Mouse (Mus musculus) MEL (cell line): ENCODE measurements around the gene Med15. TPM values are rescaled to one million over a fixed set of nuclear protein-coding genes. Genes with fewer than 3 reads are reported as not detected.
A peak's percentile ranks its signal among the peaks of the same experiment; 100 is the strongest.

Source experiments
- DNase-seq: peaks from one replicate; pipeline ENCODE4 v3.0.0; 2011; ENCODE audit warnings: low read depth, low spot score
- H3K27ac ChIP-seq: 2 replicates; pipeline ENCODE4 v1.5.1; 2012; ENCODE audit warnings: low read depth, mild to moderate bottlenecking, control low read depth, low read length, moderate library complexity; ENCODE audit not compliant: control insufficient read depth
- H3K27me3 ChIP-seq, 2 experiments: fragments of 150-350 bp in 1 of 2; sonication (generic) in 1 of 2; 2 replicates each; pipeline ENCODE4 v1.6.1; 2012; ENCODE audit warnings: low read length in 2 of 2, mild to moderate bottlenecking in 2 of 2, improper control_type of control experiment in 1 of 2, moderate library complexity in 1 of 2; ENCODE audit not compliant: insufficient read depth in 2 of 2, control insufficient read depth in 1 of 2
- H3K36me3 ChIP-seq, 2 experiments: 2 replicates each; pipeline ENCODE4 v1.6.1; 2012 to 2014; ENCODE audit warnings: low read length in 2 of 2, improper control_type of control experiment in 1 of 2, inconsistent platforms in 1 of 2, mild to moderate bottlenecking in 1 of 2; ENCODE audit not compliant: insufficient read depth in 2 of 2, control insufficient read depth in 1 of 2
- H3K4me1 ChIP-seq, 2 experiments: fragments of 150-350 bp in 1 of 2; sonication (generic) in 1 of 2; 2 replicates each; pipeline ENCODE4 v1.6.1; 2012; ENCODE audit warnings: low read length in 2 of 2, improper control_type of control experiment in 1 of 2, mild to moderate bottlenecking in 1 of 2; ENCODE audit not compliant: insufficient read depth in 2 of 2, control insufficient read depth in 1 of 2
- H3K4me3 ChIP-seq, 2 experiments: fragments of 150-350 bp in 1 of 2; sonication (generic) in 1 of 2; 2 replicates each; pipeline ENCODE4 v1.5.1; 2012; ENCODE audit warnings: low read depth in 2 of 2, low read length in 2 of 2, mild to moderate bottlenecking in 2 of 2, moderate library complexity in 2 of 2, control low read depth in 1 of 2, improper control_type of control experiment in 1 of 2; ENCODE audit not compliant: control insufficient read depth in 1 of 2, insufficient read depth in 1 of 2
- H3K79me2 ChIP-seq: 2 replicates; pipeline ENCODE4 v1.6.1; 2012; ENCODE audit warnings: mild to moderate bottlenecking, low read length, moderate library complexity; ENCODE audit not compliant: control insufficient read depth, poor library complexity, insufficient read depth
- H3K9ac ChIP-seq: 2 replicates; pipeline ENCODE4 v1.6.1; 2012; ENCODE audit warnings: low read depth, mild to moderate bottlenecking, control low read depth, low read length, moderate library complexity; ENCODE audit not compliant: control insufficient read depth, poor library complexity, severe bottlenecking
- H3K9me3 ChIP-seq: fragments of 150-350 bp; sonication (generic); replicated peaks from 2 replicates; pipeline ENCODE4 v1.6.1; 2012; ENCODE audit warnings: mild to moderate bottlenecking, low read length, improper control_type of control experiment, moderate library complexity; ENCODE audit not compliant: insufficient read depth
- BHLHE40 ChIP-seq: IDR thresholded peaks from 2 replicates; pipeline ENCODE4 v1.6.1; 2012; ENCODE audit warnings: low read depth, mild to moderate bottlenecking, inconsistent platforms, low read length, improper control_type of control experiment, borderline replicate concordance
- CHD1 ChIP-seq: IDR thresholded peaks from 2 replicates; pipeline ENCODE4 v1.6.1; 2012; ENCODE audit warnings: low read depth, mild to moderate bottlenecking, inconsistent platforms, low read length, improper control_type of control experiment
- CHD2 ChIP-seq: IDR thresholded peaks from 2 replicates; pipeline ENCODE4 v1.6.1; 2011; ENCODE audit warnings: low read length, improper control_type of control experiment
- CTCF ChIP-seq, 3 experiments: IDR thresholded peaks in 2 of 3; conservative IDR thresholded peaks in 1 of 3; 2 replicates each; pipeline ENCODE4 v1.5.1; 2011 to 2012; ENCODE audit warnings: low read length in 3 of 3, low read depth in 2 of 3, mild to moderate bottlenecking in 2 of 3, improper control_type of control experiment in 1 of 3, inconsistent platforms in 1 of 3, mixed read lengths in 1 of 3, moderate library complexity in 1 of 3; ENCODE audit not compliant: control insufficient read depth in 1 of 3, insufficient read depth in 1 of 3, poor library complexity in 1 of 3, severe bottlenecking in 1 of 3
- E2F4 ChIP-seq: IDR thresholded peaks from 2 replicates; pipeline ENCODE4 v1.6.1; 2011; ENCODE audit warnings: low read depth, low read length, improper control_type of control experiment, borderline replicate concordance
- ELF1 ChIP-seq: IDR thresholded peaks from 2 replicates; pipeline ENCODE4 v1.6.1; 2014; ENCODE audit warnings: low read depth, mild to moderate bottlenecking, inconsistent platforms, low read length, improper control_type of control experiment, moderate library complexity
- EP300 ChIP-seq, 2 experiments: IDR thresholded peaks; 2 replicates each; pipeline ENCODE4 v1.6.1; 2011; ENCODE audit warnings: improper control_type of control experiment in 2 of 2, low read length in 2 of 2, low read depth in 1 of 2, mild to moderate bottlenecking in 1 of 2
- ETS1 ChIP-seq: IDR thresholded peaks from 2 replicates; pipeline ENCODE4 v1.6.1; 2012; ENCODE audit warnings: low read depth, mild to moderate bottlenecking, inconsistent platforms, low read length, improper control_type of control experiment, moderate library complexity
- GABPA ChIP-seq: IDR thresholded peaks from 2 replicates; pipeline ENCODE4 v1.6.1; 2012; ENCODE audit warnings: low read depth, mild to moderate bottlenecking, inconsistent platforms, low read length, improper control_type of control experiment, moderate library complexity
- GATA1 ChIP-seq: IDR thresholded peaks from 2 replicates; pipeline ENCODE4 v1.6.1; 2011; ENCODE audit warnings: low read depth, low read length, improper control_type of control experiment
- HCFC1 ChIP-seq: IDR thresholded peaks from 2 replicates; pipeline ENCODE4 v1.6.1; 2012; ENCODE audit warnings: low read depth, mild to moderate bottlenecking, inconsistent platforms, low read length, improper control_type of control experiment, moderate library complexity
- JUND ChIP-seq: IDR thresholded peaks from 2 replicates; pipeline ENCODE4 v1.6.1; 2011; ENCODE audit warnings: low read depth, mild to moderate bottlenecking, improper control_type of control experiment, low read length
- KAT2A ChIP-seq: conservative IDR thresholded peaks from 2 replicates; pipeline ENCODE4 v1.6.1; 2012; ENCODE audit warnings: low read depth, low read length, improper control_type of control experiment, inconsistent platforms
- MAFK ChIP-seq: IDR thresholded peaks from 2 replicates; pipeline ENCODE4 v1.6.1; 2011; ENCODE audit warnings: low read depth, mild to moderate bottlenecking, low read length, improper control_type of control experiment, borderline replicate concordance
- MAX ChIP-seq: IDR thresholded peaks from 2 replicates; pipeline ENCODE4 v1.6.1; 2011; ENCODE audit warnings: low read length, improper control_type of control experiment
- MAZ ChIP-seq: IDR thresholded peaks from 2 replicates; pipeline ENCODE4 v1.6.1; 2012; ENCODE audit warnings: low read depth, mild to moderate bottlenecking, inconsistent platforms, low read length, improper control_type of control experiment
- MEF2A ChIP-seq: IDR thresholded peaks from 2 replicates; pipeline ENCODE4 v1.6.1; 2014; ENCODE audit warnings: low read depth, mild to moderate bottlenecking, inconsistent platforms, low read length, improper control_type of control experiment; ENCODE audit not compliant: poor library complexity, insufficient replicate concordance, severe bottlenecking; ENCODE audit errors: extremely low read depth
- MXI1 ChIP-seq: IDR thresholded peaks from 2 replicates; pipeline ENCODE4 v1.6.1; 2011; ENCODE audit warnings: mild to moderate bottlenecking, low read depth, low read length, improper control_type of control experiment
- MYB ChIP-seq: IDR thresholded peaks from 2 replicates; pipeline ENCODE4 v1.6.1; 2011; ENCODE audit warnings: mild to moderate bottlenecking, low read depth, low read length, improper control_type of control experiment
- MYC ChIP-seq: IDR thresholded peaks from 2 replicates; pipeline ENCODE4 v1.6.1; 2011; ENCODE audit warnings: low read depth, mild to moderate bottlenecking, low read length, improper control_type of control experiment, moderate library complexity
- NELFE ChIP-seq: IDR thresholded peaks from 2 replicates; pipeline ENCODE4 v1.6.1; 2011; ENCODE audit warnings: low read depth, low read length, improper control_type of control experiment
- NRF1 ChIP-seq: IDR thresholded peaks from 2 replicates; pipeline ENCODE4 v1.6.1; 2014; ENCODE audit warnings: low read depth, mild to moderate bottlenecking, inconsistent platforms, low read length, improper control_type of control experiment, moderate library complexity; ENCODE audit not compliant: poor library complexity, insufficient read depth, severe bottlenecking
- POLR2A ChIP-seq, 2 experiments: IDR thresholded peaks; 2 replicates each; pipeline ENCODE4 v1.6.1; 2011 to 2012; ENCODE audit warnings: low read length in 2 of 2, mild to moderate bottlenecking in 2 of 2, control low read depth in 1 of 2, improper control_type of control experiment in 1 of 2, low read depth in 1 of 2, moderate library complexity in 1 of 2; ENCODE audit not compliant: control insufficient read depth in 1 of 2, insufficient read depth in 1 of 2, poor library complexity in 1 of 2
- POLR2AphosphoS2 ChIP-seq: IDR thresholded peaks from 2 replicates; pipeline ENCODE4 v1.6.1; 2011; ENCODE audit warnings: low read length, improper control_type of control experiment
- POLR2AphosphoS5 ChIP-seq: IDR thresholded peaks from 2 replicates; pipeline ENCODE4 v1.6.1; 2012; ENCODE audit warnings: low read depth, borderline replicate concordance, mild to moderate bottlenecking, inconsistent platforms, low read length, moderate library complexity, mixed read lengths
- RAD21 ChIP-seq: IDR thresholded peaks from 2 replicates; pipeline ENCODE4 v1.6.1; 2011; ENCODE audit warnings: mild to moderate bottlenecking, low read depth, low read length, improper control_type of control experiment
- RCOR1 ChIP-seq: IDR thresholded peaks from 2 replicates; pipeline ENCODE4 v1.6.1; 2012; ENCODE audit warnings: low read depth, mild to moderate bottlenecking, inconsistent platforms, low read length, improper control_type of control experiment
- SIN3A ChIP-seq: IDR thresholded peaks from 2 replicates; pipeline ENCODE4 v1.6.1; 2012; ENCODE audit warnings: low read length, improper control_type of control experiment, inconsistent platforms
- SMC3 ChIP-seq: IDR thresholded peaks from 2 replicates; pipeline ENCODE4 v1.6.1; 2011; ENCODE audit warnings: low read depth, low read length, improper control_type of control experiment
- TAL1 ChIP-seq: IDR thresholded peaks from 2 replicates; pipeline ENCODE4 v1.6.1; 2012; ENCODE audit warnings: mild to moderate bottlenecking, inconsistent platforms, low read length, moderate library complexity, mixed read lengths
- TBP ChIP-seq: IDR thresholded peaks from 2 replicates; pipeline ENCODE4 v1.8.0; 2011; ENCODE audit warnings: low read depth, low read length, improper control_type of control experiment
- TCF12 ChIP-seq: IDR thresholded peaks from 2 replicates; pipeline ENCODE4 v1.6.1; 2014; ENCODE audit warnings: low read depth, mild to moderate bottlenecking, inconsistent platforms, low read length, improper control_type of control experiment, moderate library complexity
- UBTF ChIP-seq: IDR thresholded peaks from 2 replicates; pipeline ENCODE4 v1.6.1; 2012; ENCODE audit warnings: low read depth, mild to moderate bottlenecking, inconsistent platforms, low read length, improper control_type of control experiment, moderate library complexity, borderline replicate concordance; ENCODE audit not compliant: insufficient read depth
- USF1 ChIP-seq: IDR thresholded peaks from 2 replicates; pipeline ENCODE4 v1.6.1; 2014; ENCODE audit warnings: low read depth, mild to moderate bottlenecking, inconsistent platforms, low read length, improper control_type of control experiment, moderate library complexity
- USF2 ChIP-seq, 2 experiments: IDR thresholded peaks; 2 replicates each; pipeline ENCODE4 v1.6.1; 2011 to 2012; ENCODE audit warnings: improper control_type of control experiment in 2 of 2, low read length in 2 of 2, borderline replicate concordance in 1 of 2, inconsistent platforms in 1 of 2, low read depth in 1 of 2, mild to moderate bottlenecking in 1 of 2; ENCODE audit not compliant: insufficient read depth in 1 of 2
- ZC3H11A ChIP-seq: IDR thresholded peaks from 2 replicates; pipeline ENCODE4 v1.6.1; 2012; ENCODE audit warnings: low read depth, mild to moderate bottlenecking, inconsistent platforms, low read length, improper control_type of control experiment
- ZKSCAN1 ChIP-seq: IDR thresholded peaks from 2 replicates; pipeline ENCODE4 v1.6.1; 2012; ENCODE audit warnings: low read depth, mild to moderate bottlenecking, inconsistent platforms, low read length, improper control_type of control experiment, moderate library complexity
- ZMIZ1 ChIP-seq: IDR thresholded peaks from 2 replicates; pipeline ENCODE4 v1.6.1; 2012; ENCODE audit warnings: low read depth, mild to moderate bottlenecking, inconsistent platforms, low read length, improper control_type of control experiment, moderate library complexity
- polyA plus RNA-seq, 2 experiments: library from polyadenylated mRNA; stranded (reverse) in 1 of 2; unstranded in 1 of 2; fragments of >175 nt in 1 of 2; fragments of >200 nt in 1 of 2; gene quantifications; 2 replicates each; pipeline versions ENCODE4 v1.2.1 to v1.2.4; 2012; ENCODE audit warnings: low replicate concordance in 2 of 2, low read depth in 1 of 2; ENCODE audit not compliant: insufficient read length in 2 of 2, insufficient read depth in 1 of 2, missing spikeins in 1 of 2
- total RNA-seq: library from RNA; depleted of rRNA; stranded (reverse); fragments of 300-350 nt; gene quantifications from 2 replicates; pipeline ENCODE4 v1.2.3, GENCODE M21; 2012

The Med15 gene
- total and polyA plus RNA-seq, 3 experiments: 25.9 to 62.0 TPM; not detected in 1

DNA sequence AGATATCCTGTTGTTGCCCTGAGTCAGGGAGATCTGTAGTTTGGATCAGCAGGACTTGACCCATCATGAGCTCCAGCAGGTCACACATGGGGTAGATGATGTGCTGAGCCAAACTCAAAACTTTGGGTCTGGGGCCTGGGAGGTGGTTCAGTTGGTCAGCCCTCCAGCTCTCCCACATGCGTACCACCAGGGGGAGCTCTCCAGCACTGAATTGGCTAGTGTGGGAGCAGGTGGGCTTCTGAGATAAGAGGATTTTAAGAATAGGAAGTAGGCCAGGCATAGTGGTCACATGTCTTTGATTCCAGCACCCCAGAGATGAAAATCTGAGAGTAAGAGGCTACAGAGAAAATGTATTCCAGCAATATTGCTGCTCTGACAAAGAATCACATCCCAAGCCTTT, 11.8 kb upstream of the Med15 start:
- peak; percentile 91 for DNase-seq
- H3K79me2 ChIP-seq: no peaks in the 10 kb centered on the region
- H3K36me3 ChIP-seq: peaks cover 0 to 22% of the 10 kb centered on the region in 2 experiments; a peak in 2 of 4 replicates
- TF ChIP-seq SMC3 (peak; percentile 77), BHLHE40 (peak; percentile 15; the same call in 1 of the 2 replicates), USF2 (IDR thresholded peaks at IDR 0.05; ENCODE audit: borderline replicate concordance in 1 of 2, insufficient read depth in 1 of 2, low read depth in 1 of 2, low read length in 2 of 2) (no peak), EP300 (IDR thresholded peaks at IDR 0.05; ENCODE audit: low read depth in 1 of 2, low read length in 2 of 2) (peak; percentile 75 to 81), E2F4 (no peak), ZC3H11A (peak; percentile 19; the same call in 1 of the 2 replicates), ELF1 (0 out of 2 replicates have a peak, but pooled peaks have one; percentile 33), MYC (peak; percentile 85), SIN3A (no peak; the same call in none of the 2 replicates), POLR2AphosphoS5 (no peak), ZMIZ1 (no peak), KAT2A (no peak), POLR2AphosphoS2 (no peak), RAD21 (peak; percentile 45), GATA1 (peak; percentile 90), TCF12 (peak; percentile 84), MXI1 (no peak), MYB (no peak), GABPA (no peak), HCFC1 (no peak), RCOR1 (peak; percentile 85), MAZ (no peak), MEF2A (no peak), MAFK (no peak), MAX (no peak), NRF1 (no peak), TBP (no peak), JUND (no peak), CHD2 (no peak), USF1 (peak; percentile 85), TAL1 (peak; percentile 97), ZKSCAN1 (no peak), NELFE (no peak), CTCF (IDR thresholded peaks at IDR 0.05 in 2 of 3, conservative IDR thresholded peaks at IDR 0.05 in 1 of 3; ENCODE audit: control insufficient read depth in 1 of 3, insufficient read depth in 1 of 3, low read depth in 2 of 3, low read length in 3 of 3, poor library complexity in 1 of 3, severe bottlenecking in 1 of 3) (peak; percentile 83 to 90 (median 90)), POLR2A (IDR thresholded peaks at IDR 0.05; ENCODE audit: control insufficient read depth in 1 of 2, insufficient read depth in 1 of 2, low read depth in 1 of 2, low read length in 2 of 2, poor library complexity in 1 of 2) (no peak), ETS1 (no peak; the same call in 1 of the 2 replicates), CHD1 (no peak), UBTF (no peak)

More for the DNA sequence above, 11.8 kb upstream of the Med15 start:
- no peak overlapping the region for H3K4me3 ChIP-seq
- H3K4me1 ChIP-seq: peaks cover 0 to 22% of the 10 kb centered on the region in 2 experiments
- H3K27me3 ChIP-seq: no peaks in the 10 kb centered on the region
- no peak overlapping the region for H3K27ac ChIP-seq
- H3K9ac ChIP-seq: no peak overlapping the region
- no peaks in the 10 kb centered on the region for H3K9me3 ChIP-seq
